In genomic region chr11:53890906-53891504, GRCm38 (mm10) we compare ENCODE assay signal across 8 mouse cellular contexts. TPM values are rescaled to one million over a fixed set of nuclear protein-coding genes. Genes with fewer than 3 reads are reported as not detected.
DNase-seq lines count a peak whose midpoint lies in the region; ATAC-seq and TF ChIP-seq lines count a peak whose summit lies in the region.

No protein-coding gene starts in this region.

- DNase-seq in gastrocnemius, postnatal 4 days (ENCODE audit: low spot score in 2 of 2) = peak; percentile 24 to 50
- DNase-seq in gastrocnemius, adult 18-20 months (ENCODE audit: low spot score) = no peak
- DNase-seq in hindbrain, postnatal 0 days (ENCODE audit: low spot score) = no peak
- DNase-seq in natural killer cell, adult 2 months (ENCODE audit: low spot score in 2 of 2) = no peak
- DNase-seq in testis, postnatal 10 days (ENCODE audit: low spot score) = no peak

- no peaks in the 10 kb centered on the region for H3K36me3 ChIP-seq in C2C12 (ENCODE audit: control insufficient read depth, insufficient read depth)
- no peaks in the 10 kb centered on the region for H3K36me3 ChIP-seq in embryonic facial prominence, embryonic 12.5 days
- H3K36me3 ChIP-seq in hindbrain, postnatal 0 days (ENCODE audit: insufficient read depth, low read length) = no peaks in the 10 kb centered on the region
- no peaks in the 10 kb centered on the region for H3K36me3 ChIP-seq in midbrain, embryonic 12.5 days

- H3K27me3 ChIP-seq in C2C12 (ENCODE audit: control insufficient read depth, insufficient read depth, insufficient read length) = no peaks in the 10 kb centered on the region
- no peaks in the 10 kb centered on the region for H3K27me3 ChIP-seq in embryonic facial prominence, embryonic 12.5 days
- H3K27me3 ChIP-seq in hindbrain, postnatal 0 days (ENCODE audit: insufficient read depth, low read length) = no peaks in the 10 kb centered on the region
- no peaks in the 10 kb centered on the region for H3K27me3 ChIP-seq in midbrain, embryonic 12.5 days

- peak overlapping the region; percentile 65 for H3K9ac ChIP-seq in embryonic facial prominence, embryonic 12.5 days
- H3K9ac ChIP-seq in hindbrain, postnatal 0 days (replicated peaks; ENCODE audit: low read length) = peak overlapping the region; percentile 54
- peak overlapping the region; percentile 66 for H3K9ac ChIP-seq in midbrain, embryonic 12.5 days (replicated peaks)

- peak overlapping the region; percentile 77 for H3ac ChIP-seq in C2C12 (ENCODE audit: control insufficient read depth, insufficient read length, low read depth)

- no peaks in the 10 kb centered on the region for H3K79me2 ChIP-seq in C2C12 (ENCODE audit: control insufficient read depth, insufficient read depth)

- no peak for TF ChIP-seq CTCF in C2C12 (IDR thresholded peaks at IDR 0.05; ENCODE audit: control insufficient read depth, insufficient read depth, insufficient read length)
- no peak for TF ChIP-seq CTCF in hindbrain, postnatal 0 days (IDR thresholded peaks at IDR 0.05; ENCODE audit: low read depth)

- 3% methylated on average over 33 of the region's 33 CpGs for WGBS in embryonic facial prominence, embryonic 12.5 days
- 2% methylated on average over 33 of the region's 33 CpGs for WGBS in hindbrain, postnatal 0 days
- WGBS in midbrain, embryonic 12.5 days = 3% methylated on average over 33 of the region's 33 CpGs

- H3K4me3 ChIP-seq in C2C12 (ENCODE audit: insufficient read depth, poor library complexity, severe bottlenecking) = peak overlapping the region; percentile 49
- peak overlapping the region; percentile 60 for H3K4me3 ChIP-seq in embryonic facial prominence, embryonic 12.5 days
- H3K4me3 ChIP-seq in hindbrain, postnatal 0 days (ENCODE audit: low read length) = peak overlapping the region; percentile 62
- H3K4me3 ChIP-seq in midbrain, embryonic 12.5 days = peak overlapping the region; percentile 64

- H3K27ac ChIP-seq in embryonic facial prominence, embryonic 12.5 days = peak overlapping the region; percentile 17; the same call in 1 of the 2 replicates
- peak overlapping the region; percentile 64 for H3K27ac ChIP-seq in hindbrain, postnatal 0 days
- peak overlapping the region; percentile 20; the same call in 1 of the 2 replicates for H3K27ac ChIP-seq in midbrain, embryonic 12.5 days (replicated peaks)

- H3K4me1 ChIP-seq in embryonic facial prominence, embryonic 12.5 days = peaks cover 25% of the 10 kb centered on the region
- H3K4me1 ChIP-seq in hindbrain, postnatal 0 days (ENCODE audit: insufficient read depth, low read length) = peaks cover 14% of the 10 kb centered on the region; the same call in 1 of the 2 replicates
- H3K4me1 ChIP-seq in midbrain, embryonic 12.5 days = peaks cover 11% of the 10 kb centered on the region

- H3K9me3 ChIP-seq in embryonic facial prominence, embryonic 12.5 days = no peaks in the 10 kb centered on the region
- no peaks in the 10 kb centered on the region for H3K9me3 ChIP-seq in hindbrain, postnatal 0 days (ENCODE audit: low read length)
- H3K9me3 ChIP-seq in midbrain, embryonic 12.5 days = no peaks in the 10 kb centered on the region

- H3K4me2 ChIP-seq in embryonic facial prominence, embryonic 12.5 days (replicated peaks) = peak overlapping the region; percentile 92
- H3K4me2 ChIP-seq in hindbrain, postnatal 0 days (ENCODE audit: low read depth, low read length) = peak overlapping the region; percentile 68
- peak overlapping the region; percentile 76 for H3K4me2 ChIP-seq in midbrain, embryonic 12.5 days (replicated peaks)

- H3K79me3 ChIP-seq in C2C12 (ENCODE audit: low read depth) = no peaks in the 10 kb centered on the region

- peak; percentile 30; the same call in 1 of the 2 replicates for ATAC-seq in embryonic facial prominence, embryonic 12.5 days (ENCODE audit: insufficient number of reproducible peaks, insufficient read depth, low FRiP score, low TSS enrichment)
- ATAC-seq in hindbrain, postnatal 0 days = no peak
- peak; percentile 21 for ATAC-seq in midbrain, embryonic 12.5 days (ENCODE audit: low FRiP score, low read depth)

TF ChIP-seq in C2C12, 6 proteins besides CTCF, POLR2A, EP300 and RAD21:
- TF ChIP-seq MYOD1 (IDR thresholded peaks at IDR 0.05; ENCODE audit: control insufficient read depth, insufficient read length, low read depth) (no peak), MYOG (IDR thresholded peaks at IDR 0.05; ENCODE audit: control insufficient read depth, extremely low read depth, insufficient read length) (no peak), USF1 (IDR thresholded peaks at IDR 0.05; ENCODE audit: low read depth) (no peak), MAX (IDR thresholded peaks at IDR 0.05) (no peak), FOSL1 (IDR thresholded peaks at IDR 0.05; ENCODE audit: insufficient read depth, low read length, poor library complexity, severe bottlenecking) (no peak), CEBPB (IDR thresholded peaks at IDR 0.05; ENCODE audit: low read depth) (no peak)

RNA-seq across cellular contexts. Expression of gene Slc22a5, which starts 0.5 kb away (rescaled TPM):
- 1 to 10 TPM; 8.6 to 8.8 TPM for total RNA-seq in gastrocnemius, postnatal 4 days (2021)
- total RNA-seq in gastrocnemius, adult 18-20 months (2021) = 1 to 10 TPM; 7.1 to 9.3 TPM
- 2.9 TPM for polyA plus RNA-seq in C2C12 (2012; fragmentation: generic; extraction: Trizol)
- polyA plus RNA-seq in embryonic facial prominence, embryonic 12.5 days (2016; fragmentation: Nextera tagmentation; extraction: Ambion mirVana) = 9.0 and 10.5 TPM in 2 replicates
- total RNA-seq in hindbrain, postnatal 0 days (2014; rRNA removed) = 10.3 and 19.1 TPM in 2 replicates
- 12.4 and 12.6 TPM in 2 replicates for polyA plus RNA-seq in hindbrain, postnatal 0 days (2015; fragmentation: Nextera tagmentation; extraction: Ambion mirVana)
- 7.1 and 7.2 TPM in 2 replicates for polyA plus RNA-seq in midbrain, embryonic 12.5 days (2016; fragmentation: Nextera tagmentation; extraction: Ambion mirVana)

RNA-seq across cellular contexts. Expression of gene Gm12216, which starts 31.9 kb away (rescaled TPM):
- 1 to 10 TPM; 3.2 to 4.6 TPM for total RNA-seq in gastrocnemius, postnatal 4 days (2021)
- total RNA-seq in gastrocnemius, adult 18-20 months (2021) = 1 to 10 TPM in 1 of 2 experiments, under 1 TPM in 1; 0.84 to 2.1 TPM
- 0.49 TPM for polyA plus RNA-seq in C2C12 (2012; fragmentation: generic; extraction: Trizol)
- 0.28 and 0.74 TPM in 2 replicates for polyA plus RNA-seq in embryonic facial prominence, embryonic 12.5 days (2016; fragmentation: Nextera tagmentation; extraction: Ambion mirVana)
- total RNA-seq in hindbrain, postnatal 0 days (2014; rRNA removed) = not detected in 2 replicates
- polyA plus RNA-seq in hindbrain, postnatal 0 days (2015; fragmentation: Nextera tagmentation; extraction: Ambion mirVana) = 1.2 and 1.9 TPM in 2 replicates
- 0.82 TPM in 1 of 2 replicates, not detected in the other for polyA plus RNA-seq in midbrain, embryonic 12.5 days (2016; fragmentation: Nextera tagmentation; extraction: Ambion mirVana)

Comparison
In these comparisons a context has a peak if more than half of its experiments do, and no peak if none do; other contexts are left out.
1. DNase-seq: peak in gastrocnemius, postnatal 4 days (2 of 2); none in gastrocnemius, adult 18-20 months (single experiment), hindbrain, postnatal 0 days (single experiment), natural killer cell, adult 2 months (0 of 2) and testis, postnatal 10 days (single experiment).
2. Peak in every context shown above with its lines, with median percentiles within 50 percentile points of each other: H3K4me3 ChIP-seq, H3K27ac ChIP-seq, H3K4me2 ChIP-seq and H3K9ac ChIP-seq.